8 mouse cellular contexts compared by ENCODE assay signal in genomic region chrX:162902040-162902734, GRCm38 (mm10). TPM values are rescaled to one million over a fixed set of nuclear protein-coding genes. Genes with fewer than 3 reads are reported as not detected.
DNase-seq lines count a peak whose midpoint lies in the region; ATAC-seq and TF ChIP-seq lines count a peak whose summit lies in the region.

No protein-coding gene starts in this region.

- H3K27ac ChIP-seq in ES-E14 (ENCODE audit: insufficient read depth, low read depth, low read length, poor library complexity, severe bottlenecking): peak overlapping the region; percentile 63; the same call in 1 of the 2 replicates
- H3K27ac ChIP-seq in forebrain, embryonic 14.5 days (ENCODE audit: low read depth, low read length): peak overlapping the region; percentile 71
- peak overlapping the region; percentile 86 for H3K27ac ChIP-seq in lung, embryonic 14.5 days (ENCODE audit: low read depth)
- peak overlapping the region; percentile 78 for H3K27ac ChIP-seq in neural tube, embryonic 15.5 days (replicated peaks)

- H3K27me3 ChIP-seq in forebrain, embryonic 14.5 days (replicated peaks; ENCODE audit: control insufficient read depth, insufficient read depth, low read length): no peaks in the 10 kb centered on the region
- no peaks in the 10 kb centered on the region for H3K27me3 ChIP-seq in lung, embryonic 14.5 days (ENCODE audit: insufficient read depth, low read length)
- H3K27me3 ChIP-seq in neural tube, embryonic 15.5 days (replicated peaks): no peaks in the 10 kb centered on the region

- peak; percentile 68; the same call in 1 of the 2 replicates for ATAC-seq in cerebellum, adult (ENCODE audit: insufficient number of reproducible peaks, low FRiP score, low TSS enrichment)
- ATAC-seq in forebrain, embryonic 14.5 days: peak; percentile 77
- peak; percentile 78 for ATAC-seq in lung, embryonic 14.5 days (ENCODE audit: insufficient read depth)
- ATAC-seq in neural tube, embryonic 15.5 days (ENCODE audit: low FRiP score): peak; percentile 90

- H3K36me3 ChIP-seq in ES-E14 (ENCODE audit: control insufficient read depth, insufficient read depth, low read length, poor library complexity, severe bottlenecking): no peaks in the 10 kb centered on the region
- H3K36me3 ChIP-seq in forebrain, embryonic 14.5 days (ENCODE audit: control insufficient read depth, insufficient read depth, low read length): no peaks in the 10 kb centered on the region
- no peaks in the 10 kb centered on the region for H3K36me3 ChIP-seq in lung, embryonic 14.5 days (ENCODE audit: insufficient read depth)
- no peaks in the 10 kb centered on the region for H3K36me3 ChIP-seq in neural tube, embryonic 15.5 days

- in situ Hi-C loops in ES-E14 (cut with MboI; ENCODE audit: low sequenced_read_pairs in 2 of 2, unreplicated experiment in 2 of 2): no loop called here

- WGBS in forebrain, embryonic 14.5 days: 35% methylated on average over 29 of the region's 29 CpGs
- WGBS in lung, embryonic 14.5 days: 14% methylated on average over 29 of the region's 29 CpGs
- 29% methylated on average over 29 of the region's 29 CpGs for WGBS in neural tube, embryonic 15.5 days

- peak overlapping the region; percentile 61 for H3K4me2 ChIP-seq in forebrain, embryonic 14.5 days (ENCODE audit: low read length)
- peak overlapping the region; percentile 61 for H3K4me2 ChIP-seq in lung, embryonic 14.5 days
- H3K4me2 ChIP-seq in neural tube, embryonic 15.5 days: peak overlapping the region; percentile 70

- TF ChIP-seq CTCF in lung, embryonic 14.5 days (IDR thresholded peaks at IDR 0.05; ENCODE audit: low read depth): no peak

- peak overlapping the region; percentile 78 to 87 for H3K4me3 ChIP-seq in ES-E14 (ENCODE audit: insufficient read depth in 1 of 2, low read depth in 1 of 2, low read length in 2 of 2, poor library complexity in 1 of 2, severe bottlenecking in 1 of 2)
- H3K4me3 ChIP-seq in forebrain, embryonic 14.5 days (ENCODE audit: low read depth, low read length): peak overlapping the region; percentile 47
- peak overlapping the region; percentile 56 for H3K4me3 ChIP-seq in lung, embryonic 14.5 days (ENCODE audit: low read depth, low read length)
- peak overlapping the region; percentile 56 for H3K4me3 ChIP-seq in neural tube, embryonic 15.5 days (replicated peaks)

- H3K4me1 ChIP-seq in ES-E14 (ENCODE audit: control insufficient read depth in 2 of 2, insufficient read depth in 2 of 2, low read length in 2 of 2, poor library complexity in 1 of 2): 0 out of 4 replicates have a peak, but pooled peaks cover 0 to 2% of the 10 kb centered on the region in 2 experiments
- H3K4me1 ChIP-seq in forebrain, embryonic 14.5 days (ENCODE audit: control insufficient read depth, insufficient read depth, low read length): no peaks in the 10 kb centered on the region
- no peaks in the 10 kb centered on the region for H3K4me1 ChIP-seq in lung, embryonic 14.5 days (ENCODE audit: insufficient read depth)
- H3K4me1 ChIP-seq in neural tube, embryonic 15.5 days: no peaks in the 10 kb centered on the region

- no peaks in the 10 kb centered on the region for H3K9me3 ChIP-seq in ES-E14 (ENCODE audit: control insufficient read depth, insufficient read depth, low read depth, low read length)
- no peaks in the 10 kb centered on the region for H3K9me3 ChIP-seq in forebrain, embryonic 14.5 days (replicated peaks; ENCODE audit: control insufficient read depth, low read length)
- no peaks in the 10 kb centered on the region for H3K9me3 ChIP-seq in lung, embryonic 14.5 days (ENCODE audit: low read depth, low read length)
- H3K9me3 ChIP-seq in neural tube, embryonic 15.5 days (replicated peaks): no peaks in the 10 kb centered on the region

- no peak for DNase-seq in ES-E14 (ENCODE audit: low read depth, low spot score)
- peak; percentile 27 for DNase-seq in forebrain, embryonic 14.5 days (ENCODE audit: low spot score)
- peak; percentile 20 for DNase-seq in heart, postnatal 4 days
- peak; percentile 29 to 45 for DNase-seq in layer of hippocampus, adult 18-20 months (ENCODE audit: low spot score in 2 of 2)
- DNase-seq in lung, embryonic 14.5 days: peak; percentile 35
- DNase-seq in thymus, adult 18-20 months: peak; percentile 57 to 74

- peak overlapping the region; percentile 82 for H3K9ac ChIP-seq in ES-E14 (ENCODE audit: insufficient read depth, low read depth, low read length, poor library complexity, severe bottlenecking)
- H3K9ac ChIP-seq in forebrain, embryonic 14.5 days (ENCODE audit: low read length): peak overlapping the region; percentile 72
- peak overlapping the region; percentile 61 for H3K9ac ChIP-seq in lung, embryonic 14.5 days
- peak overlapping the region; percentile 62 for H3K9ac ChIP-seq in neural tube, embryonic 15.5 days (replicated peaks)

TF ChIP-seq in ES-E14, 5 proteins besides CTCF, POLR2A, EP300 and RAD21:
- TF ChIP-seq ZC3H11A (IDR thresholded peaks at IDR 0.05; ENCODE audit: borderline replicate concordance, low read depth, low read length) (no peak), MAFK (IDR thresholded peaks at IDR 0.05; ENCODE audit: insufficient read depth, low read depth, low read length) (no peak), CHD2 (IDR thresholded peaks at IDR 0.05; ENCODE audit: low read depth, low read length) (no peak), HCFC1 (IDR thresholded peaks at IDR 0.05; ENCODE audit: borderline replicate concordance, insufficient read depth, low read length) (no peak), ZNF384 (IDR thresholded peaks at IDR 0.05; ENCODE audit: low read depth, low read length) (no peak)
TF ChIP-seq in ES-E14: peak in this region for 0.

RNA-seq across cellular contexts. Expression of gene Ctps2, which starts 1.1 kb away (rescaled TPM):
- 15.1 and 23.4 TPM in 2 replicates for total RNA-seq in ES-E14 (2012; rRNA removed)
- polyA plus RNA-seq in forebrain, embryonic 14.5 days (2014; fragmentation: Nextera tagmentation; extraction: Ambion mirVana): 104 and 110 TPM in 2 replicates
- 10 to 100 TPM; 32.6 to 35.6 TPM for total RNA-seq in heart, postnatal 4 days (2021)
- 10 to 100 TPM; 52.7 to 55.2 TPM for total RNA-seq in layer of hippocampus, adult 18-20 months (2021)
- polyA plus RNA-seq in lung, embryonic 14.5 days (2014; fragmentation: Nextera tagmentation; extraction: Ambion mirVana): 93.0 and 94.7 TPM in 2 replicates
- polyA plus RNA-seq in neural tube, embryonic 15.5 days (2015; fragmentation: Nextera tagmentation; extraction: Ambion mirVana): 82.6 and 87.9 TPM in 2 replicates

RNA-seq across cellular contexts. Expression of gene Syap1, which starts 13.9 kb away (rescaled TPM):
- total RNA-seq in ES-E14 (2012; rRNA removed): 7.1 and 11.8 TPM in 2 replicates
- 30.0 and 31.3 TPM in 2 replicates for polyA plus RNA-seq in forebrain, embryonic 14.5 days (2014; fragmentation: Nextera tagmentation; extraction: Ambion mirVana)
- 10 to 100 TPM; 34.6 to 34.8 TPM for total RNA-seq in heart, postnatal 4 days (2021)
- total RNA-seq in layer of hippocampus, adult 18-20 months (2021): 10 to 100 TPM; 29.3 to 32.7 TPM
- polyA plus RNA-seq in lung, embryonic 14.5 days (2014; fragmentation: Nextera tagmentation; extraction: Ambion mirVana): 45.9 and 48.9 TPM in 2 replicates
- polyA plus RNA-seq in neural tube, embryonic 15.5 days (2015; fragmentation: Nextera tagmentation; extraction: Ambion mirVana): 31.3 and 32.4 TPM in 2 replicates
